Mouse (Mus musculus): Measurements from ENCODE around the gene Csmd2.

GRCm38 (mm10) chr4:128378946-128379345, 391.3 kb downstream of the Csmd2 start:
- TF ChIP-seq CTCF (IDR thresholded peaks at IDR 0.05; ENCODE audit: borderline replicate concordance, insufficient read depth, low read depth, low read length) (no peak), POLR2A (IDR thresholded peaks at IDR 0.05; ENCODE audit: borderline replicate concordance, insufficient read depth, low read length) (no peak)
